8 mouse cellular contexts compared by ENCODE assay signal in the genomic region with DNA sequence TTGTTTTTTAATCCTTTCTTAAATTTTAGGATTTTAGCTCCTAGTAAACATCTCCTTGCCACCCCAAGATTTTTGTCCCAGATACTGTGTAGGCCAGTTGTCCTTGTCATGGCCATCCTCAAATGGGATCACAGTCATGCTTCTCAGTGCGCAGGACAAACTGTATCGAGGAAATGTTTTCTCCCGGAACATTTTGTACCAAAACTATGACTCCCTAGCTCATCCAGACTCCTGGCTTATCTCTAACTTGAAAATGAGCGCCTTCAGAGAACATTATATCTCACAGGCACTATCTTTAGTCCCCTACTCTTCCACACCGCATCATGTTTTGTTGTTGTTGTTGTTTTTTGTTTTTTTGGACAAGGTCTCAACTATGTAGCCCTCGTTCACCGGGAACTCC. TPM values are rescaled to one million over a fixed set of nuclear protein-coding genes. Genes with fewer than 3 reads are reported as not detected.
DNase-seq lines count a peak whose midpoint lies in the region; ATAC-seq and TF ChIP-seq lines count a peak whose summit lies in the region.

No protein-coding gene starts in this region.

- TF ChIP-seq CTCF in layer of hippocampus, adult 2 months (conservative IDR thresholded peaks at IDR 0.05), result no peak

- H3K27ac ChIP-seq in layer of hippocampus, adult 2 months, result peak overlapping the region; percentile 92
- no peak overlapping the region for H3K27ac ChIP-seq in forebrain, embryonic 11.5 days (ENCODE audit: low read depth, low read length)
- peak overlapping the region; percentile 95 for H3K27ac ChIP-seq in limb, embryonic 14.5 days (replicated peaks; ENCODE audit: low read depth, low read length)

- no peaks in the 10 kb centered on the region for H3K36me3 ChIP-seq in forebrain, embryonic 11.5 days (ENCODE audit: control insufficient read depth, insufficient read depth, low read length)
- H3K36me3 ChIP-seq in limb, embryonic 14.5 days (ENCODE audit: control insufficient read depth, insufficient read depth, low read length), result no peaks in the 10 kb centered on the region

- no peak for DNase-seq in layer of hippocampus, adult 2 months (ENCODE audit: low spot score in 2 of 2)
- DNase-seq in layer of hippocampus, postnatal 36 days, result no peak
- no peak for DNase-seq in forebrain, embryonic 11.5 days (ENCODE audit: low spot score)
- no peak for DNase-seq in limb, embryonic 14.5 days (ENCODE audit: low spot score)
- peak; percentile 8 for DNase-seq in skeletal muscle tissue, adult 2 months (ENCODE audit: low read depth, low spot score)
- no peak for DNase-seq in frontal cortex, postnatal 10 days (ENCODE audit: low spot score in 2 of 2)
- no peak for DNase-seq in right cerebral cortex, adult 2 months (ENCODE audit: low spot score in 2 of 2)
- DNase-seq in gastrocnemius, postnatal 25 days, result no peak

- 0 out of 2 replicates have a peak, but pooled peaks cover 4% of the 10 kb centered on the region for H3K4me1 ChIP-seq in forebrain, embryonic 11.5 days (replicated peaks; ENCODE audit: control insufficient read depth, insufficient read depth, low read length)
- H3K4me1 ChIP-seq in limb, embryonic 14.5 days (ENCODE audit: control insufficient read depth, insufficient read depth, low read length), result peaks cover 5% of the 10 kb centered on the region

- H3K9ac ChIP-seq in forebrain, embryonic 11.5 days (ENCODE audit: low read length), result peak overlapping the region; percentile 96
- peak overlapping the region; percentile 96 for H3K9ac ChIP-seq in limb, embryonic 14.5 days (ENCODE audit: low read depth, low read length, severe bottlenecking)

- H3K4me2 ChIP-seq in forebrain, embryonic 11.5 days (ENCODE audit: low read depth, low read length, severe bottlenecking), result peak overlapping the region; percentile 70
- peak overlapping the region; percentile 74 for H3K4me2 ChIP-seq in limb, embryonic 14.5 days (replicated peaks; ENCODE audit: low read depth, low read length, severe bottlenecking)

- H3K27me3 ChIP-seq in forebrain, embryonic 11.5 days (ENCODE audit: control insufficient read depth, insufficient read depth, low read length), result no peaks in the 10 kb centered on the region
- no peaks in the 10 kb centered on the region for H3K27me3 ChIP-seq in limb, embryonic 14.5 days (ENCODE audit: control insufficient read depth, insufficient read depth, low read length)

- H3K4me3 ChIP-seq in layer of hippocampus, adult 2 months, result peak overlapping the region; percentile 99
- peak overlapping the region; percentile 98 for H3K4me3 ChIP-seq in forebrain, embryonic 11.5 days (ENCODE audit: low read depth, low read length)
- peak overlapping the region; percentile 99 for H3K4me3 ChIP-seq in limb, embryonic 14.5 days (replicated peaks; ENCODE audit: low read length)

- 56% methylated on average over 7 of the region's 7 CpGs for WGBS in forebrain, embryonic 11.5 days
- WGBS in limb, embryonic 14.5 days, result 32% methylated on average over 7 of the region's 7 CpGs

- no peaks in the 10 kb centered on the region for H3K9me3 ChIP-seq in forebrain, embryonic 11.5 days (ENCODE audit: control insufficient read depth, low read length)
- H3K9me3 ChIP-seq in limb, embryonic 14.5 days (ENCODE audit: control insufficient read depth, low read length), result no peaks in the 10 kb centered on the region

- ATAC-seq in forebrain, embryonic 11.5 days (replicated peaks; ENCODE audit: low FRiP score), result 0 out of 2 replicates have a peak, but pooled peaks have one; percentile 4
- no peak for ATAC-seq in limb, embryonic 14.5 days (ENCODE audit: low FRiP score, low read depth)

- TF ChIP-seq POLR2A in limb, embryonic 14.5 days (IDR thresholded peaks at IDR 0.05; ENCODE audit: borderline replicate concordance, extremely low read depth, insufficient read depth, insufficient read length), result no peak

RNA-seq across cellular contexts. Expression of a gene that starts 0.6 kb away (rescaled TPM):
- 10 to 100 TPM; 39.3 to 41.0 TPM for total RNA-seq in layer of hippocampus, adult 2 months (2021)
- 10 to 100 TPM; 38.5 to 42.4 TPM for total RNA-seq in layer of hippocampus, postnatal 36 days (2021)
- 121 and 129 TPM in 2 replicates for polyA plus RNA-seq in forebrain, embryonic 11.5 days (2014; fragmentation: Nextera tagmentation; extraction: Ambion mirVana)
- polyA plus RNA-seq in limb, embryonic 14.5 days (2012; rRNA removed), result 63.6 and 67.3 TPM in 2 replicates
- polyA plus RNA-seq in limb, embryonic 14.5 days (2014; fragmentation: Nextera tagmentation; extraction: Ambion mirVana), result 81.7 and 82.2 TPM in 2 replicates
- total RNA-seq in gastrocnemius, postnatal 25 days (2021), result 10 to 100 TPM; 15.9 to 17.8 TPM

RNA-seq across cellular contexts. Expression of a gene that starts 31.0 kb away (rescaled TPM):
- 10 to 100 TPM; 39.0 to 42.7 TPM for total RNA-seq in layer of hippocampus, adult 2 months (2021)
- total RNA-seq in layer of hippocampus, postnatal 36 days (2021), result 10 to 100 TPM; 38.2 to 40.3 TPM
- polyA plus RNA-seq in forebrain, embryonic 11.5 days (2014; fragmentation: Nextera tagmentation; extraction: Ambion mirVana), result 13.8 and 14.3 TPM in 2 replicates
- polyA plus RNA-seq in limb, embryonic 14.5 days (2012; rRNA removed), result 8.5 and 11.0 TPM in 2 replicates
- polyA plus RNA-seq in limb, embryonic 14.5 days (2014; fragmentation: Nextera tagmentation; extraction: Ambion mirVana), result 13.8 and 15.2 TPM in 2 replicates
- total RNA-seq in gastrocnemius, postnatal 25 days (2021), result 10 to 100 TPM; 78.4 to 80.6 TPM

RNA-seq across cellular contexts. Expression of a gene that starts 45.5 kb away (rescaled TPM):
- 10 to 100 TPM; 26.0 to 27.2 TPM for total RNA-seq in layer of hippocampus, adult 2 months (2021)
- total RNA-seq in layer of hippocampus, postnatal 36 days (2021), result 10 to 100 TPM; 24.6 to 25.3 TPM
- polyA plus RNA-seq in forebrain, embryonic 11.5 days (2014; fragmentation: Nextera tagmentation; extraction: Ambion mirVana), result 40.3 and 46.2 TPM in 2 replicates
- polyA plus RNA-seq in limb, embryonic 14.5 days (2012; rRNA removed), result 49.2 and 63.5 TPM in 2 replicates
- 42.4 and 44.8 TPM in 2 replicates for polyA plus RNA-seq in limb, embryonic 14.5 days (2014; fragmentation: Nextera tagmentation; extraction: Ambion mirVana)
- 10 to 100 TPM; 25.5 to 28.8 TPM for total RNA-seq in gastrocnemius, postnatal 25 days (2021)

RNA-seq across cellular contexts. Expression of a gene that starts 45.6 kb away (rescaled TPM):
- 10 to 100 TPM; 12.5 to 12.6 TPM for total RNA-seq in layer of hippocampus, adult 2 months (2021)
- total RNA-seq in layer of hippocampus, postnatal 36 days (2021), result 10 to 100 TPM; 11.1 to 12.1 TPM
- polyA plus RNA-seq in forebrain, embryonic 11.5 days (2014; fragmentation: Nextera tagmentation; extraction: Ambion mirVana), result 8.0 and 8.3 TPM in 2 replicates
- 3.4 and 4.7 TPM in 2 replicates for polyA plus RNA-seq in limb, embryonic 14.5 days (2012; rRNA removed)
- polyA plus RNA-seq in limb, embryonic 14.5 days (2014; fragmentation: Nextera tagmentation; extraction: Ambion mirVana), result 2.1 and 2.8 TPM in 2 replicates
- under 1 TPM; 0.64 to 0.83 TPM for total RNA-seq in gastrocnemius, postnatal 25 days (2021)
